Mouse (Mus musculus): ENCODE data around the gene Prkd1. TPM values are rescaled to one million over a fixed set of nuclear protein-coding genes. Genes with fewer than 3 reads are reported as not detected.

The Prkd1 gene
- total RNA-seq, 2 experiments from 2014 or later: 6.5 to 7.0 TPM

- peak in 1 of 2 experiments; percentile 1 for DNase-seq
Observed at GRCm38 (mm10) chr12:50352404-50352803, 296.5 kb downstream of the Prkd1 start.

- no peak for DNase-seq
Observed at GRCm38 (mm10) chr12:50333182-50333581, 315.7 kb downstream of the Prkd1 start.

GRCm38 (mm10) chr12:50314634-50315033 is 334.3 kb downstream of the Prkd1 start:
- peak in 1 of 2 experiments; percentile 2 for DNase-seq

GRCm38 (mm10) chr12:50309276-50309675 is 339.6 kb downstream of the Prkd1 start:
- no peak for DNase-seq

- DNase-seq: peak in 1 of 2 experiments; percentile 2
Observed at GRCm38 (mm10) chr12:50301334-50301733, 347.6 kb downstream of the Prkd1 start.

DNA sequence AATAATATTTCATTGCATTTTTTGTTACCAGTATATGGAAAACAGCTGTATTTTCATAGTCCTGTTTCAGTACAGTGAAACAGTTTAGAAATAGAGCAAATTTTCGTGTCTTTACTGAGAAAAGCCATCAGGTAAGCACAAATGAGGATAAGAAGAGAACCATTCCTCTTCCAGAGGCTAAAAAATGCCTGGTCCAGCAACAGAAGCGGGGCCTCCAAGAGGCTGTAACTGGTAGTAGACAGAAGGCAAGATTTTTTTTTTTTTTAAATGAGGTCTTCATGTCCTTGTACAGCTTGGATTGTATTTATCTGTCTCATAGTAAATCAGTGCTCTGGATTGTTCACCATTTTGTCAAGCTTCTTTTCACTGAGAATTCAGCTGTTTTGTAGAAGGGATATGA is 352.8 kb downstream of the Prkd1 start:
- DNase-seq: no peak

GRCm38 (mm10) chr12:50295549-50295948 is 353.3 kb downstream of the Prkd1 start:
- DNase-seq: no peak

- no peak for DNase-seq
Observed at GRCm38 (mm10) chr12:50292834-50293233, 356.1 kb downstream of the Prkd1 start.
